Mouse (Mus musculus) heart, embryonic 15.5 days (tissue): ENCODE results near the gene 9930021J03Rik. TPM values are rescaled to one million over a fixed set of nuclear protein-coding genes. Genes with fewer than 3 reads are reported as not detected.

Source experiments
- ATAC-seq: fragments of 200-750 bp; cut with Nextera tagmentation; replicated peaks from 2 replicates; pipeline ENCODE4 v1.8.0; 2017; ENCODE audit warnings: low read depth, moderate TSS enrichment; ENCODE audit not compliant: insufficient number of reproducible peaks, insufficient read depth, low FRiP score
- H3K27ac ChIP-seq: fragments of 300-500 bp; sonication (generic); 2 replicates; pipeline ENCODE4 v1.5.1; 2015; ENCODE audit warnings: mild to moderate bottlenecking, inconsistent platforms
- H3K27me3 ChIP-seq: fragments of 300-500 bp; sonication (generic); 2 replicates; pipeline ENCODE4 v1.6.1; 2015; ENCODE audit warnings: inconsistent platforms
- H3K36me3 ChIP-seq: fragments of 300-500 bp; sonication (generic); 2 replicates; pipeline ENCODE4 v1.6.1; 2015; ENCODE audit warnings: mild to moderate bottlenecking, inconsistent platforms
- H3K4me1 ChIP-seq: fragments of 300-500 bp; sonication (generic); replicated peaks from 2 replicates; pipeline ENCODE4 v1.6.1; 2015; ENCODE audit warnings: inconsistent platforms
- H3K4me2 ChIP-seq: fragments of 300-500 bp; sonication (generic); 2 replicates; pipeline ENCODE4 v1.6.1; 2015; ENCODE audit warnings: inconsistent platforms, mild to moderate bottlenecking, moderate library complexity
- H3K4me3 ChIP-seq: fragments of 300-500 bp; sonication (generic); 2 replicates; pipeline ENCODE4 v1.5.1; 2015; ENCODE audit warnings: mild to moderate bottlenecking, inconsistent platforms
- H3K9ac ChIP-seq: fragments of 300-500 bp; sonication (generic); 2 replicates; pipeline ENCODE4 v1.6.1; 2015; ENCODE audit warnings: mild to moderate bottlenecking, inconsistent platforms
- H3K9me3 ChIP-seq: fragments of 300-500 bp; sonication (generic); replicated peaks from 2 replicates; pipeline ENCODE4 v1.6.1; 2016; ENCODE audit warnings: inconsistent platforms
- WGBS: fragments of 180-500 bp; shearing (Covaris S2); methylation state at CpG from one replicate; pipeline ENCODE4 v1.1.7; 2015; ENCODE audit warnings: mixed read lengths; 5-methylcytosine and 5-hydroxymethylcytosine counted together
- polyA plus RNA-seq: library from polyadenylated mRNA; unstranded; fragments of >200 nt; fragmentation: Nextera tagmentation; extraction: Ambion mirVana; gene quantifications from 2 replicates; pipeline ENCODE4 v1.2.1, GENCODE M21; 2015

The 9930021J03Rik gene
- polyA plus RNA-seq, 1 experiment from 2014 or later = 2.6 TPM

- Histone ChIP-seq H3K9ac (no peak overlapping the region), H3K36me3 (peaks cover 32% of the 10 kb centered on the region), H3K4me1 (no peaks in the 10 kb centered on the region), H3K4me3 (no peak overlapping the region), H3K9me3 (no peaks in the 10 kb centered on the region), H3K27ac (no peak overlapping the region), H3K4me2 (no peak overlapping the region), H3K27me3 (no peaks in the 10 kb centered on the region)
- WGBS = 89% methylated on average over 3 of the region's 3 CpGs
- ATAC-seq = no peak
These were observed 87.9 kb downstream of the 9930021J03Rik start for GRCm38 (mm10) chr19:29717854-29718253.

- WGBS = 66% methylated on average over 4 of the region's 4 CpGs
- Histone ChIP-seq H3K9ac (no peak overlapping the region), H3K4me2 (no peak overlapping the region), H3K27me3 (no peaks in the 10 kb centered on the region), H3K27ac (no peak overlapping the region), H3K4me3 (no peak overlapping the region), H3K4me1 (no peaks in the 10 kb centered on the region), H3K36me3 (peaks cover 23% of the 10 kb centered on the region), H3K9me3 (no peaks in the 10 kb centered on the region)
- no peak for ATAC-seq
These were observed 92.3 kb downstream of the 9930021J03Rik start for GRCm38 (mm10) chr19:29713451-29713850.

- H3K4me2 ChIP-seq = no peak overlapping the region
- H3K36me3 ChIP-seq = no peaks in the 10 kb centered on the region
- H3K9ac ChIP-seq = no peak overlapping the region
- no peaks in the 10 kb centered on the region for H3K9me3 ChIP-seq
- no peaks in the 10 kb centered on the region for H3K4me1 ChIP-seq
- WGBS = 85% methylated on average over 3 of the region's 3 CpGs
- no peak overlapping the region for H3K4me3 ChIP-seq
- no peak for ATAC-seq
- H3K27me3 ChIP-seq = no peaks in the 10 kb centered on the region
- H3K27ac ChIP-seq = no peak overlapping the region
These were observed 96.3 kb downstream of the 9930021J03Rik start for GRCm38 (mm10) chr19:29709461-29709860.

DNA sequence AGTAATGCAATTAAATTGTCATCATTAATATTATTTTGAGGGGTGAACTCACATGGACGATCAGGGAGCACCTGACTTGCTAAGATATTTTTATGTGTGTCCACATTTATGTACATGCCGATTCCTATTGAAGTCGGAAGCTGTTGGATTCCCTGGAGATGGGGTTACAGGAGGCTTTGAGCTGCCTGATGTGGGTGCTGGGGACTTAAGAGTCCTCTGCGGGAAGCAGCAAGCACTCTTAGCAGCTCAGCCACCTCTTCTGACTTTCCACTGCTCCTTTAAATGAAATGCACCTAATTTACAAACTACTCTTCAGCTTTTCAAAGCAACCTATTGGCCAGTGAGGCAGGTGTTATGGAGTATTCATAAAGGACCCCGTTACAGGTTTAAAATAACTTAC, 97.3 kb downstream of the 9930021J03Rik start:
- peak overlapping the region; percentile 39 for H3K4me3 ChIP-seq
- 57% methylated on average over 5 of the region's 5 CpGs for WGBS
- H3K4me2 ChIP-seq = peak overlapping the region; percentile 61

DNA sequence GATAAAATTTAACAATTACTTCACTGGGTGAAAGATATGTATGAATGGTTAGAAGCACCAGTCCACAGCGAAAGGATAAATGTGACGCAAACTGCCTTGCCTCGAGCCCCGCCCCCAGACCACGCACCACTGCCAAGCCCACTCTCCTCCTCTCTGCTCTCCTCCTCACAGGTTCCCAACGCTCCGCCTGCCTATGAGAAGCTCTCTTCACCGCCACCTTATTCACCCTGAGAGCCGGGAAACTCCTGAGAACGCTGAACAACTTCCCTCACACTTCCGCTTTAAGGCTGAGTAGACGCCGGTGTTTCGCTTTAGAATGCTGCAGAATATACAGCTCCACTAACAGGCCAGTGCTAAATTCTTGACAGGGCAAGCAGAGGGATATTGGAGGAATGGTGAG, 97.8 kb downstream of the 9930021J03Rik start:
- H3K36me3 ChIP-seq = no peaks in the 10 kb centered on the region
- H3K4me1 ChIP-seq = no peaks in the 10 kb centered on the region
- peak overlapping the region; percentile 39 for H3K4me3 ChIP-seq
- WGBS = 43% methylated on average over 14 of the region's 14 CpGs
- no peak overlapping the region for H3K27ac ChIP-seq
- no peaks in the 10 kb centered on the region for H3K9me3 ChIP-seq
- no peak for ATAC-seq
- H3K9ac ChIP-seq = no peak overlapping the region
- peak overlapping the region; percentile 61 for H3K4me2 ChIP-seq
- no peaks in the 10 kb centered on the region for H3K27me3 ChIP-seq

More for the DNA sequence above, 97.3 kb downstream of the 9930021J03Rik start:
- Histone ChIP-seq H3K27me3 (no peaks in the 10 kb centered on the region), H3K9me3 (no peaks in the 10 kb centered on the region), H3K36me3 (no peaks in the 10 kb centered on the region), H3K4me1 (no peaks in the 10 kb centered on the region), H3K9ac (no peak overlapping the region), H3K27ac (no peak overlapping the region)
- no peak for ATAC-seq

GRCm38 (mm10) chr19:29707314-29707898, 98.4 kb downstream of the 9930021J03Rik start:
- 82% methylated on average over 9 of the region's 9 CpGs for WGBS
- Histone ChIP-seq H3K4me3 (no peak overlapping the region), H3K36me3 (no peaks in the 10 kb centered on the region), H3K9me3 (no peaks in the 10 kb centered on the region), H3K4me1 (no peaks in the 10 kb centered on the region), H3K27me3 (no peaks in the 10 kb centered on the region), H3K27ac (no peak overlapping the region), H3K9ac (no peak overlapping the region), H3K4me2 (peak overlapping the region; percentile 61; the same call in 1 of the 2 replicates)
- no peak for ATAC-seq

GRCm38 (mm10) chr19:29704436-29704835, 101.4 kb downstream of the 9930021J03Rik start:
- WGBS = 91% methylated on average over 13 of the region's 13 CpGs
- Histone ChIP-seq H3K4me2 (no peak overlapping the region), H3K36me3 (no peaks in the 10 kb centered on the region), H3K9ac (no peak overlapping the region), H3K27me3 (no peaks in the 10 kb centered on the region), H3K4me3 (no peak overlapping the region), H3K27ac (no peak overlapping the region), H3K4me1 (no peaks in the 10 kb centered on the region), H3K9me3 (no peaks in the 10 kb centered on the region)
- no peak for ATAC-seq

- Histone ChIP-seq H3K4me3 (no peak overlapping the region), H3K27me3 (no peaks in the 10 kb centered on the region), H3K4me2 (no peak overlapping the region), H3K4me1 (peaks cover 6% of the 10 kb centered on the region), H3K9ac (no peak overlapping the region), H3K27ac (no peak overlapping the region), H3K9me3 (no peaks in the 10 kb centered on the region), H3K36me3 (no peaks in the 10 kb centered on the region)
- no peak for ATAC-seq
- WGBS = 58% methylated on average over 4 of the region's 4 CpGs
These were observed 104.1 kb downstream of the 9930021J03Rik start for GRCm38 (mm10) chr19:29701707-29702106.

- WGBS = 40% methylated on average over 3 of the region's 3 CpGs
- Histone ChIP-seq H3K9me3 (no peaks in the 10 kb centered on the region), H3K4me2 (peak within 1 kb of the TSS; percentile 16; the same call in 1 of the 2 replicates), H3K27me3 (no peaks in the 10 kb centered on the region), H3K27ac (no peak within 1 kb of the TSS), H3K4me1 (peaks cover 6% of the 10 kb centered on the region), H3K36me3 (no peaks in the 10 kb centered on the region), H3K9ac (no peak within 1 kb of the TSS), H3K4me3 (no peak within 1 kb of the TSS)
- peak; percentile 53; the same call in 1 of the 2 replicates for ATAC-seq
These were observed 108.4 kb downstream of the 9930021J03Rik start, which contains the start of gene Mlana for GRCm38 (mm10) chr19:29697245-29697874. Gene Mlana (plus strand): TSS chr19:29697824.

GRCm38 (mm10) chr19:29696840-29697239, 108.9 kb downstream of the 9930021J03Rik start:
- Histone ChIP-seq H3K4me1 (peaks cover 6% of the 10 kb centered on the region), H3K9me3 (no peaks in the 10 kb centered on the region), H3K4me2 (peak overlapping the region; percentile 16; the same call in 1 of the 2 replicates), H3K4me3 (no peak overlapping the region), H3K9ac (no peak overlapping the region), H3K27me3 (no peaks in the 10 kb centered on the region), H3K27ac (no peak overlapping the region), H3K36me3 (no peaks in the 10 kb centered on the region)
- ATAC-seq = no peak

GRCm38 (mm10) chr19:29696309-29696708, 109.5 kb downstream of the 9930021J03Rik start:
- H3K4me3 ChIP-seq = no peak overlapping the region
- H3K9ac ChIP-seq = no peak overlapping the region
- H3K4me2 ChIP-seq = no peak overlapping the region
- no peaks in the 10 kb centered on the region for H3K27me3 ChIP-seq
- no peaks in the 10 kb centered on the region for H3K36me3 ChIP-seq
- no peak overlapping the region for H3K27ac ChIP-seq
- WGBS = 91% methylated on average over 4 of the region's 4 CpGs
- H3K4me1 ChIP-seq = peaks cover 6% of the 10 kb centered on the region
- no peaks in the 10 kb centered on the region for H3K9me3 ChIP-seq
- ATAC-seq = no peak

DNA sequence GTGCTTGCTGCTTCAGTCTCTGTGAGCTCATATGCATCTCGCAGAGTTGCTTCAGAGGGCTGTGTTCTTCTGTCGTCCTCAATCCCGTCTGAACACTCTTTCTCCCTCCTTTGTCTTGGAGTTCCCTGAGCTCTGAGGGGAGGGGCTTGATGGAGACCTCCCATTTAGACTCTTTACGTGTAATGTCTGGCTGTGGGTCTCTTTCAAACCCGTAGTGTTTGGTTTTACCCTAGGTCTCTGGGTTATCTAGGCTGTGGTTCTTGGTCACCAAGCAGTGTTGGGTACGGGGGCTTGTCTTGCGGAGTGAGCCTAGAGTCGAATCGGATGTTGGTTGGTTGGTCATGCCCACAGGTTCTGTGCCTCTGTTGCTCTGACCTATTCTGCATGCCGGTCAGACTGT, 110.7 kb downstream of the 9930021J03Rik start:
- WGBS = 87% methylated on average over 10 of the region's 10 CpGs
- H3K9me3 ChIP-seq = no peaks in the 10 kb centered on the region
- no peaks in the 10 kb centered on the region for H3K27me3 ChIP-seq
- H3K27ac ChIP-seq = no peak overlapping the region
- H3K4me1 ChIP-seq = peaks cover 6% of the 10 kb centered on the region
- ATAC-seq = no peak
- no peaks in the 10 kb centered on the region for H3K36me3 ChIP-seq
- H3K4me3 ChIP-seq = no peak overlapping the region
- H3K4me2 ChIP-seq = no peak overlapping the region
- H3K9ac ChIP-seq = no peak overlapping the region
